Mouse (Mus musculus) spleen, adult 2 months (tissue): ENCODE results near the gene Gorasp2.

Experiments
- CTCF ChIP-seq: fragments of 200-500 bp; IDR thresholded peaks from 2 replicates; pipeline ENCODE4 v1.5.1; 2011; ENCODE audit warnings: mild to moderate bottlenecking, inconsistent platforms; ENCODE audit not compliant: insufficient read depth, insufficient read length, insufficient replicate concordance; ENCODE audit errors: extremely low read depth
- POLR2A ChIP-seq: fragments of 200-500 bp; IDR thresholded peaks from 2 replicates; pipeline ENCODE4 v1.6.1; 2011; ENCODE audit warnings: low read depth, low read length, inconsistent platforms

DNA sequence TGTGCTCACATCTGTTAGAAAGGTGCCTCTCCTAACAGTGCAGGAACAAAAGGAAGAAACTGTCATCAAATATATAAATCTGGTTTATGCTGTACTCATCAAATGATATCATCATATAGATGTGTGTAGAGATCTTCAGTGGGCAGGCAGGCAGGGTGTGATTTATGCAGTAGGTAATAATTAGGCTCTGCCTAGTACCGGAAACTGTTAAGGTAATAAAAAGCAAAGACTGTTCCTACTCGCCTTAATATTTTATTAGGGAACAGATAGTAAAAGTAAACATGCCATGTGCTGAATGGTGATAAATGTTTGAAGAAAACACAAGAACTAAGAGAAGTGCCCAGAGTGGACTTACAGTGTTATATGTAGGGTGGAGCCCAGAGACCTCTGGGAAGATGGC lies 20.9 kb downstream of the Gorasp2 start:
- no peak for TF ChIP-seq CTCF
- TF ChIP-seq POLR2A = no peak
